Mouse (Mus musculus): ENCODE measurements around the gene Rufy3. TPM values are rescaled to one million over a fixed set of nuclear protein-coding genes. Genes with fewer than 3 reads are reported as not detected.

Gene Rufy3
- polyA plus RNA-seq (2014; fragmentation: Illumina TruSeq; extraction: RNeasy Lipid Tissue Mini Kit (QIAGEN cat#74804); ENCODE audit: insufficient read depth, low read depth, low replicate concordance), result 5.7 TPM

GRCm38 (mm10) chr5:88564501-88565147 is at the start of gene Rufy3:
Gene Rufy3, plus strand, starts transcription at chr5:88565040.

GRCm38 (mm10) chr5:88527657-88528056 is 37.2 kb upstream of the Rufy3 start, which contains the start of gene Jchain:
Gene Jchain, minus strand, starts transcription at chr5:88527891.

DNA sequence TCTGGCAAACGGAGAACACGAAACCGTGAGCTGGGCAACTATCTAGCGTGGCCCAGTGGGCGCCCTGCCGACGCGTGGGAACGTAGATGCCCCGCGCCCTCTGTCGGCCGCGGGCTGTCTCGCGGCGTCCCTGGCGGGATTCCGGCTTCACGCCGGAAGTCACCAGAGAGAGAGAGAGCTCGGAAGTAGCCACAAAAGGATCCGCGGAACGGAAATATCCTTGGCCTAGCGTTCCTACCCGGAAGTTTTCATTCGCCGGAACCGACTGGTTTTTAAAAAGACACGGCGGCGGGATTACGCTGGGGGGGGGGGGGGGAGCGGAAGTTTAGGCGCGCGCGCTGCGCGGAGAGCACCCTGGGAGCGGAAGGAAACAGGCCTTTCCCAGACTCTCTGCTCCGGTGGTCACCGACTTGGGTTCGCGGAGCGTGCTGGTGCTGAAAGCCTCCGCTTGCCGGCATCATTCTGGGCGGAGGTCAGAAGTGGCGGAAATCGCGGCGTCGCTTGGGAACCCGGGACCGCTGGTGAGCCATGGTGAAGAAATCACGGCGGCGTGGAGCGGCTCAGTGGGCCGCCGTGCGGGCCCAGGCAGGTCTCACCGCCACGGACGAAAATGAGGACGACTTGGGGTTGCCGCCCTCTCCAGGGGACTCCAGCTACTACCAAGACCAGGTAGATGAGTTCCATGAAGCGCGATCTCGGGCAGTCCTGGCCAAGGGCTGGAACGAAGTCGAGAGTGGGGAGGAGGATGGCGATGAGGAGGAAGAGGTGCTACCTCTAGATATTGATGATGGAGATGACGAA is 10.6 kb upstream of the Rufy3 start, which contains the start of gene Utp3:
TSS of gene Utp3 (plus strand) at position 377 of the 801 bp plus-strand sequence.

GRCm38 (mm10) chr5:88675443-88676387 is 110.9 kb downstream of the Rufy3 start, which contains the start of gene Grsf1:
Gene Grsf1, minus strand, starts transcription at chr5:88676171.

Other genes starting within 250 kb of the Rufy3 start
- not detected for gene Prol1, start 247.7 kb upstream of the Rufy3 start, polyA plus RNA-seq (2014; fragmentation: Illumina TruSeq; extraction: RNeasy Lipid Tissue Mini Kit (QIAGEN cat#74804); ENCODE audit: insufficient read depth, low read depth, low replicate concordance)
- gene Amtn, start 188.9 kb upstream of the Rufy3 start, polyA plus RNA-seq (2014; fragmentation: Illumina TruSeq; extraction: RNeasy Lipid Tissue Mini Kit (QIAGEN cat#74804); ENCODE audit: insufficient read depth, low read depth, low replicate concordance), result 0.24 TPM
- gene Ambn, start 109.0 kb upstream of the Rufy3 start, polyA plus RNA-seq (2014; fragmentation: Illumina TruSeq; extraction: RNeasy Lipid Tissue Mini Kit (QIAGEN cat#74804); ENCODE audit: insufficient read depth, low read depth, low replicate concordance), result not detected
- not detected for gene Enam, start 77.1 kb upstream of the Rufy3 start, polyA plus RNA-seq (2014; fragmentation: Illumina TruSeq; extraction: RNeasy Lipid Tissue Mini Kit (QIAGEN cat#74804); ENCODE audit: insufficient read depth, low read depth, low replicate concordance)
- 111 TPM for gene Jchain, start 37.1 kb upstream of the Rufy3 start, polyA plus RNA-seq (2014; fragmentation: Illumina TruSeq; extraction: RNeasy Lipid Tissue Mini Kit (QIAGEN cat#74804); ENCODE audit: insufficient read depth, low read depth, low replicate concordance)
- gene Utp3, start 10.6 kb upstream of the Rufy3 start, polyA plus RNA-seq (2014; fragmentation: Illumina TruSeq; extraction: RNeasy Lipid Tissue Mini Kit (QIAGEN cat#74804); ENCODE audit: insufficient read depth, low read depth, low replicate concordance), result 28.3 TPM
- gene Grsf1, start 111.1 kb downstream of the Rufy3 start, polyA plus RNA-seq (2014; fragmentation: Illumina TruSeq; extraction: RNeasy Lipid Tissue Mini Kit (QIAGEN cat#74804); ENCODE audit: insufficient read depth, low read depth, low replicate concordance), result 34.9 TPM
- gene Mob1b, start 155.8 kb downstream of the Rufy3 start, polyA plus RNA-seq (2014; fragmentation: Illumina TruSeq; extraction: RNeasy Lipid Tissue Mini Kit (QIAGEN cat#74804); ENCODE audit: insufficient read depth, low read depth, low replicate concordance), result 10.6 TPM
- 4.6 TPM for gene Dck, start 200.0 kb downstream of the Rufy3 start, polyA plus RNA-seq (2014; fragmentation: Illumina TruSeq; extraction: RNeasy Lipid Tissue Mini Kit (QIAGEN cat#74804); ENCODE audit: insufficient read depth, low read depth, low replicate concordance)